Mouse (Mus musculus) spleen, postnatal 36 days (tissue): Measurements from ENCODE around the gene Nod2.

Source experiments
- DNase-seq, 2 experiments: peaks; one replicate each; pipeline ENCODE4 v3.0.0; 2022; ENCODE audit warnings: low spot score in 2 of 2, mixed read lengths in 1 of 2

The Nod2 gene

GRCm38 (mm10) chr8:88646837-88647778 lies at the start of gene Nod2:
Nod2 (plus strand) TSS chr8:88647315.
- DNase-seq: peak; percentile 78 to 81

- no peak for DNase-seq
These were observed 48.5 kb upstream of the Nod2 start for GRCm38 (mm10) chr8:88598578-88598977.

- no peak for DNase-seq
These were observed 47.6 kb upstream of the Nod2 start for GRCm38 (mm10) chr8:88599491-88599890.

- no peak for DNase-seq
These were observed 43.6 kb upstream of the Nod2 start for GRCm38 (mm10) chr8:88603446-88603989.

- peak in 1 of 2 experiments; percentile 24 for DNase-seq
These were observed 42.8 kb upstream of the Nod2 start for GRCm38 (mm10) chr8:88604065-88605038.

GRCm38 (mm10) chr8:88605361-88606040 lies 41.6 kb upstream of the Nod2 start:
- no peak for DNase-seq

GRCm38 (mm10) chr8:88609036-88609435 lies 38.1 kb upstream of the Nod2 start:
- no peak for DNase-seq

GRCm38 (mm10) chr8:88610271-88610670 lies 36.8 kb upstream of the Nod2 start:
- no peak for DNase-seq

- no peak for DNase-seq
These were observed 32.1 kb upstream of the Nod2 start for GRCm38 (mm10) chr8:88614981-88615380.

GRCm38 (mm10) chr8:88618612-88619011 lies 28.5 kb upstream of the Nod2 start:
- no peak for DNase-seq

- no peak for DNase-seq
These were observed 27.6 kb upstream of the Nod2 start for GRCm38 (mm10) chr8:88619513-88619912.

- DNase-seq: no peak
These were observed 26.2 kb upstream of the Nod2 start for GRCm38 (mm10) chr8:88620931-88621330.

- DNase-seq: peak; percentile 40 to 53
These were observed 25.7 kb upstream of the Nod2 start for GRCm38 (mm10) chr8:88621408-88621807.

GRCm38 (mm10) chr8:88623351-88623750 lies 23.8 kb upstream of the Nod2 start:
- DNase-seq: no peak

GRCm38 (mm10) chr8:88624276-88624675 lies 22.8 kb upstream of the Nod2 start:
- no peak for DNase-seq

- no peak for DNase-seq
These were observed 20.7 kb upstream of the Nod2 start for GRCm38 (mm10) chr8:88626433-88626832.

- DNase-seq: no peak
These were observed 20.2 kb upstream of the Nod2 start for GRCm38 (mm10) chr8:88626940-88627264.

- no peak for DNase-seq
These were observed 19.7 kb upstream of the Nod2 start for GRCm38 (mm10) chr8:88627265-88627991.

GRCm38 (mm10) chr8:88628001-88628774 lies 18.9 kb upstream of the Nod2 start:
- DNase-seq: no peak

GRCm38 (mm10) chr8:88630225-88630624 lies 16.9 kb upstream of the Nod2 start:
- DNase-seq: no peak
